Mouse (Mus musculus) heart, postnatal 25 days (tissue): ENCODE measurements around the gene Spop. TPM values are rescaled to one million over a fixed set of nuclear protein-coding genes. Genes with fewer than 3 reads are reported as not detected.
"Not testable (repeated sequence)": the region's sequence is repeated elsewhere in the genome, so short reads cannot be mapped to it uniquely, and the experiment has no call there.

Experiments used
- DNase-seq: peaks from one replicate; pipeline ENCODE4 v3.0.0; 2022; ENCODE audit warnings: low spot score
- intact Hi-C: fragments of 180-260 bp; cut with DNase I; formaldehyde crosslinking; loops from one replicate; pipeline ENCODE4 v1.15.1; 2025
- total RNA-seq, 2 experiments: library from RNA; stranded (reverse); gene quantifications; 2 replicates each; pipeline ENCODE4 v1.2.3; 2021

Gene Spop
- total RNA-seq, 2 experiments from 2014 or later = 180 to 195 TPM

- intact Hi-C loops = no loop called here
- DNase-seq = no peak
Measured at GRCm38 (mm10) chr11:95485634-95486033, 71.8 kb downstream of the Spop start.

- DNase-seq = no peak
- intact Hi-C loops = no loop called here
Measured at GRCm38 (mm10) chr11:95487237-95487636, 73.4 kb downstream of the Spop start.

- DNase-seq = no peak
- intact Hi-C loops = no loop called here
Measured at GRCm38 (mm10) chr11:95490104-95490503, 76.2 kb downstream of the Spop start.

- intact Hi-C loops = no loop called here
Measured at GRCm38 (mm10) chr11:95492256-95492655, 78.4 kb downstream of the Spop start.

GRCm38 (mm10) chr11:95493010-95493409 is 79.1 kb downstream of the Spop start:
- no peak for DNase-seq
- intact Hi-C loops = no loop called here

More at GRCm38 (mm10) chr11:95492256-95492655, 78.4 kb downstream of the Spop start:
- DNase-seq = no peak

- DNase-seq = no peak
- intact Hi-C loops = no loop called here
Measured at GRCm38 (mm10) chr11:95493950-95494349, 80.1 kb downstream of the Spop start.

GRCm38 (mm10) chr11:95494374-95494773 is 80.5 kb downstream of the Spop start:
- no peak for DNase-seq
- intact Hi-C loops = no loop called here

- no peak for DNase-seq
- intact Hi-C loops = no loop called here
Measured at GRCm38 (mm10) chr11:95495883-95496282, 82.0 kb downstream of the Spop start.

GRCm38 (mm10) chr11:95497921-95498320 is 84.0 kb downstream of the Spop start:
- intact Hi-C loops = no loop called here
- no peak for DNase-seq

- intact Hi-C loops = no loop called here
- DNase-seq = no peak
Measured at GRCm38 (mm10) chr11:95500412-95500811, 86.5 kb downstream of the Spop start.

- intact Hi-C loops = no loop called here
Measured at GRCm38 (mm10) chr11:95500836-95501235, 87.0 kb downstream of the Spop start.

GRCm38 (mm10) chr11:95501826-95502225 is 87.9 kb downstream of the Spop start:
- intact Hi-C loops, DNase-seq: not testable (repeated sequence)

More at GRCm38 (mm10) chr11:95500836-95501235, 87.0 kb downstream of the Spop start:
- DNase-seq = no peak

GRCm38 (mm10) chr11:95503581-95504180 is 89.8 kb downstream of the Spop start:
- no peak for DNase-seq
- intact Hi-C loops = no loop called here

- intact Hi-C loops = no loop called here
- DNase-seq = no peak
Measured at GRCm38 (mm10) chr11:95504271-95504731, 90.4 kb downstream of the Spop start.

GRCm38 (mm10) chr11:95507041-95507716 is 93.3 kb downstream of the Spop start:
- intact Hi-C loops = no loop called here
- DNase-seq = no peak

GRCm38 (mm10) chr11:95507785-95508184 is 93.9 kb downstream of the Spop start:
- DNase-seq = no peak
- intact Hi-C loops = no loop called here

GRCm38 (mm10) chr11:95508211-95508926 is 94.5 kb downstream of the Spop start:
- DNase-seq = no peak
- intact Hi-C loops = no loop called here

- no peak for DNase-seq
- intact Hi-C loops = no loop called here
Measured at GRCm38 (mm10) chr11:95509126-95509717, 95.3 kb downstream of the Spop start.

- DNase-seq = no peak
- intact Hi-C loops = no loop called here
Measured at GRCm38 (mm10) chr11:95510631-95511030, 96.8 kb downstream of the Spop start.

GRCm38 (mm10) chr11:95511919-95512318 is 98.0 kb downstream of the Spop start:
- intact Hi-C loops = no loop called here
- DNase-seq = no peak

GRCm38 (mm10) chr11:95512383-95512782 is 98.5 kb downstream of the Spop start:
- DNase-seq = no peak
- intact Hi-C loops = no loop called here
